Mouse (Mus musculus): ENCODE measurements around the gene Eml4. TPM values are rescaled to one million over a fixed set of nuclear protein-coding genes. Genes with fewer than 3 reads are reported as not detected.

Gene Eml4
- polyA plus RNA-seq, 1 experiment from 2014 or later = 24.9 TPM

GRCm38 (mm10) chr17:83482817-83483536 is 132.2 kb downstream of the Eml4 start:
- DNase-seq (ENCODE audit: low read depth, low spot score) (no peak), ATAC-seq (no peak)
- CTCF ChIA-PET = interaction anchor here (1.0 kb wide), 1 partner anchor 23 kb away, joined by 4 read pairs; no protein-coding TSS in a partner anchor
- POLR2A ChIA-PET = no interaction called here
- TF ChIP-seq CTCF (IDR thresholded peaks at IDR 0.05) = no peak
- in situ Hi-C loops (cut with MboI; ENCODE audit: low pct_unique_long_range_greater_than_20kb) = no loop called here
- H3K27me3 ChIP-seq = no peaks in the 10 kb centered on the region

- H3K27me3 ChIP-seq = no peaks in the 10 kb centered on the region
- TF ChIP-seq CTCF (IDR thresholded peaks at IDR 0.05) = no peak
- CTCF ChIA-PET = no interaction called here
- in situ Hi-C loops (cut with MboI; ENCODE audit: low pct_unique_long_range_greater_than_20kb) = no loop called here
- ATAC-seq = no peak
- DNase-seq (ENCODE audit: low read depth, low spot score) = no peak
- POLR2A ChIA-PET = no interaction called here
These were observed 133.1 kb downstream of the Eml4 start for GRCm38 (mm10) chr17:83483784-83484183.

GRCm38 (mm10) chr17:83487762-83488161 is 137.0 kb downstream of the Eml4 start:
- no peaks in the 10 kb centered on the region for H3K27me3 ChIP-seq
- POLR2A ChIA-PET = no interaction called here
- no peak for TF ChIP-seq CTCF (IDR thresholded peaks at IDR 0.05)
- CTCF ChIA-PET = interaction anchor here (1.0 kb wide), 1 partner anchor 11 kb away, joined by 3 read pairs; no protein-coding TSS in a partner anchor
- no peak for DNase-seq (ENCODE audit: low read depth, low spot score)
- in situ Hi-C loops (cut with MboI; ENCODE audit: low pct_unique_long_range_greater_than_20kb) = no loop called here
- no peak for ATAC-seq

GRCm38 (mm10) chr17:83498889-83499288 is 148.2 kb downstream of the Eml4 start:
- no peak for ATAC-seq

GRCm38 (mm10) chr17:83499692-83500091 is 149.0 kb downstream of the Eml4 start:
- ATAC-seq (no peak), DNase-seq (ENCODE audit: low read depth, low spot score) (no peak)
- TF ChIP-seq CTCF (IDR thresholded peaks at IDR 0.05) = no peak
- no peaks in the 10 kb centered on the region for H3K27me3 ChIP-seq
- ChIA-PET POLR2A (no interaction called here), CTCF (no interaction called here)
- in situ Hi-C loops (cut with MboI; ENCODE audit: low pct_unique_long_range_greater_than_20kb) = no loop called here

More at GRCm38 (mm10) chr17:83498889-83499288, 148.2 kb downstream of the Eml4 start:
- DNase-seq (ENCODE audit: low read depth, low spot score) = no peak
- in situ Hi-C loops (cut with MboI; ENCODE audit: low pct_unique_long_range_greater_than_20kb) = no loop called here
- POLR2A ChIA-PET = interaction anchor here (0.7 kb wide), 1 partner anchor 72 kb away, joined by 3 read pairs; no protein-coding TSS in a partner anchor
- H3K27me3 ChIP-seq = no peaks in the 10 kb centered on the region
- TF ChIP-seq CTCF (IDR thresholded peaks at IDR 0.05) = no peak
- CTCF ChIA-PET = interaction anchor here (1.0 to 1.1 kb wide), 2 partner anchors 12 to 20 kb away, joined by 3 read pairs; no protein-coding TSS in a partner anchor

- ChIA-PET POLR2A (no interaction called here), CTCF (no interaction called here)
- ATAC-seq (no peak), DNase-seq (ENCODE audit: low read depth, low spot score) (no peak)
- no peak for TF ChIP-seq CTCF (IDR thresholded peaks at IDR 0.05)
- no peaks in the 10 kb centered on the region for H3K27me3 ChIP-seq
- in situ Hi-C loops (cut with MboI; ENCODE audit: low pct_unique_long_range_greater_than_20kb) = no loop called here
These were observed 153.0 kb downstream of the Eml4 start for GRCm38 (mm10) chr17:83503693-83504092.

GRCm38 (mm10) chr17:83512130-83512529 is 161.4 kb downstream of the Eml4 start:
- no peaks in the 10 kb centered on the region for H3K27me3 ChIP-seq
- ATAC-seq (no peak), DNase-seq (ENCODE audit: low read depth, low spot score) (no peak)
- CTCF ChIA-PET = no interaction called here
- no peak for TF ChIP-seq CTCF (IDR thresholded peaks at IDR 0.05)
- POLR2A ChIA-PET = no interaction called here
- in situ Hi-C loops (cut with MboI; ENCODE audit: low pct_unique_long_range_greater_than_20kb) = no loop called here

- TF ChIP-seq CTCF (IDR thresholded peaks at IDR 0.05) = no peak
- ATAC-seq (peak; percentile 37), DNase-seq (ENCODE audit: low read depth, low spot score) (no peak)
- ChIA-PET CTCF (interaction anchor here (2.4 kb wide), 1 partner anchor 10 kb away, joined by 5 read pairs; no protein-coding TSS in a partner anchor), POLR2A (no interaction called here)
- no peaks in the 10 kb centered on the region for H3K27me3 ChIP-seq
- in situ Hi-C loops (cut with MboI; ENCODE audit: low pct_unique_long_range_greater_than_20kb) = no loop called here
These were observed 163.0 kb downstream of the Eml4 start for GRCm38 (mm10) chr17:83513655-83514212.

GRCm38 (mm10) chr17:83514213-83514701 is 163.5 kb downstream of the Eml4 start:
- TF ChIP-seq CTCF (IDR thresholded peaks at IDR 0.05) = no peak
- ChIA-PET CTCF (interaction anchor here (2.4 kb wide), 1 partner anchor 10 kb away, joined by 5 read pairs; no protein-coding TSS in a partner anchor), POLR2A (interaction anchor here (0.7 kb wide), 1 partner anchor 15 kb away, joined by 7 read pairs; no protein-coding TSS in a partner anchor)
- DNase-seq (ENCODE audit: low read depth, low spot score) (peak; percentile 81), ATAC-seq (peak; percentile 95)
- H3K27me3 ChIP-seq = no peaks in the 10 kb centered on the region
- in situ Hi-C loops (cut with MboI; ENCODE audit: low pct_unique_long_range_greater_than_20kb) = no loop called here

GRCm38 (mm10) chr17:83517280-83518015 is 166.7 kb downstream of the Eml4 start, which contains the start of gene Cox7a2l:
Cox7a2l (minus strand) TSS chr17:83517330.
- DNase-seq (ENCODE audit: low read depth, low spot score) (no peak), ATAC-seq (no peak)
- no peaks in the 10 kb centered on the region for H3K27me3 ChIP-seq
- TF ChIP-seq CTCF (IDR thresholded peaks at IDR 0.05) = no peak
- ChIA-PET POLR2A (no interaction called here), CTCF (interaction anchor here (0.6 to 1.4 kb wide), 2 partner anchors 20 to 62 kb away, joined by 3 read pairs; no protein-coding TSS in a partner anchor)
- in situ Hi-C loops (cut with MboI; ENCODE audit: low pct_unique_long_range_greater_than_20kb) = no loop called here

All from Patski (cell line).